Mouse (Mus musculus): ENCODE measurements around the gene Gm21830. TPM values are rescaled to one million over a fixed set of nuclear protein-coding genes. Genes with fewer than 3 reads are reported as not detected.
"Not testable (repeated sequence)": the region's sequence is repeated elsewhere in the genome, so short reads cannot be mapped to it uniquely, and the experiment has no call there.

Gene Gm21830
- polyA plus RNA-seq, 1 experiment from 2014 or later: not detected

DNA sequence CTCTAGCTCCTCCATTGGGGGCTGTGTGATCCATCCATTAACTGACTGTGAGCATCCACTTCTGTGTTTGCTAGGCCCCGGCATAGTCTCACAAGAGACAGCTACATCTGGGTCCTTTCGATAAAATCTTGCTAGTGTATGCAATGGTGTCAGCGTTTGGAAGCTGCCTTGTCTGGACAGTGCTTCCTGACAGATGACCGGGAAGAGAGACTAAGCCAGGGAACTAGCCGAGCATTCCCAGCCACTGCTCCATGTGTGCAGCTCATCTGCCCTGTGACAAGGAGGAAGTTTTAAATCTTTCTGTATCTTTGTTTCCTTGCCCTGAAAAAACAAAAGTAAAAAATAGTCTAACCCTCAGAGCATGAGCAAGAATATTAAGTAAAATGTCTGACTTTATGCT lies 56.5 kb downstream of the Gm21830 start:
- H3K27ac ChIP-seq (replicated peaks); H3K4me3 ChIP-seq (replicated peaks); H3K9ac ChIP-seq; H3K36me3 ChIP-seq (replicated peaks); H3K4me1 ChIP-seq (replicated peaks); H3K4me2 ChIP-seq; H3K27me3 ChIP-seq; ATAC-seq (ENCODE audit: insufficient read depth); H3K9me3 ChIP-seq (replicated peaks): not testable (repeated sequence)
- 54% methylated on average over 5 of the region's 5 CpGs for WGBS (ENCODE audit: insufficient replicate concordance)

DNA sequence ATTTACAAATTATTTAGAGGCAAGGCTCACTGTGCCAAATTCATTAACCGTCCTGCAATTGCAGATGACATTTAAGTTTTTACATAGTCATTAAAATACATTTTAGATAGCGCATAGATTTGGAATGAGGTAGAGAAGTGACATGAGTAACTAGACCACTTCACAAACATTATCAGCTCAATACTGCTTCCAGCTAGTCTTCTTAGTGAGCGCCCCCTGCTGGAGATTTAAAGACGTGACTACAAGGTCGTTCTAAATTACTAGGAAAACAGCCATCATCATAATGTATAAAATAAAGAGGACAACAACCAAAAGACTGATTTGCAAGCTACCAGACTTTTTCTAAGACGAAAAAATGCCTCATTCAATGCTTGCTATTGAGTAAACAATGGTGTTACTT lies 64.2 kb downstream of the Gm21830 start:
- H3K4me1 ChIP-seq (replicated peaks): no peaks in the 10 kb centered on the region
- no peak overlapping the region for H3K4me3 ChIP-seq (replicated peaks)
- H3K36me3 ChIP-seq (replicated peaks): no peaks in the 10 kb centered on the region
- ATAC-seq (ENCODE audit: insufficient read depth): no peak
- WGBS (ENCODE audit: insufficient replicate concordance): 13% methylated on average over 6 of the region's 6 CpGs
- H3K9ac ChIP-seq: no peak overlapping the region
- no peaks in the 10 kb centered on the region for H3K27me3 ChIP-seq
- no peak overlapping the region for H3K27ac ChIP-seq (replicated peaks)
- no peak overlapping the region for H3K4me2 ChIP-seq
- H3K9me3 ChIP-seq (replicated peaks): no peaks in the 10 kb centered on the region

DNA sequence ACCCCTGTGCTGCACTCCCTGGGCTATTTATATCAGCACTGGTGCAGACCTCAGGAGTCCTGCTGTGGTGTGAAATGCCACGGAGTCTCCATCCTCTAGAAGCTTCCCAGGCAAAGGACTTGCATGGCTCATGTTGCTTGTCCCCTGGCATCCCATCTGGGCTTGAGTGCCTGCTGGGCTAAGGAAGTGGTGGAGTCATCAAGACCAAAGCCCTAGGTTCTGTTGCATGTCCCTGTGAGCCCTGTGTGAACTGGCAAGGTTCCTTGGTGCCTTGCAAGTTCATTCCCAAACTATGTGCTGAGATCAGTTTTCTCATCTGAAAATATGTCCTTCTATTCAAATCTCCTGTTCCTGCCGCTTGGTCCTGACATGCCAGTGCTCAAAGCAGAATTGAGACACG lies 67.5 kb downstream of the Gm21830 start:
- WGBS (ENCODE audit: insufficient replicate concordance): 52% methylated on average over 3 of the region's 3 CpGs
- H3K4me1 ChIP-seq (replicated peaks): no peaks in the 10 kb centered on the region
- no peak overlapping the region for H3K4me3 ChIP-seq (replicated peaks)
- no peaks in the 10 kb centered on the region for H3K27me3 ChIP-seq
- no peaks in the 10 kb centered on the region for H3K36me3 ChIP-seq (replicated peaks)
- no peaks in the 10 kb centered on the region for H3K9me3 ChIP-seq (replicated peaks)
- H3K9ac ChIP-seq: no peak overlapping the region
- H3K4me2 ChIP-seq: no peak overlapping the region
- no peak for ATAC-seq (ENCODE audit: insufficient read depth)
- no peak overlapping the region for H3K27ac ChIP-seq (replicated peaks)

Other genes with a start within 250 kb of the Gm21830 start
- gene Gm26727, start 19.5 kb downstream of the Gm21830 start, polyA plus RNA-seq (2015; fragmentation: Nextera tagmentation; extraction: Ambion mirVana): not detected in 2 replicates
- 0.01 TPM in 1 of 2 replicates, not detected in the other for gene Xirp2, start 32.3 kb downstream of the Gm21830 start, polyA plus RNA-seq (2015; fragmentation: Nextera tagmentation; extraction: Ambion mirVana)
- 0.38 and 0.40 TPM in 2 replicates for gene B3galt1, start 152.1 kb downstream of the Gm21830 start, polyA plus RNA-seq (2015; fragmentation: Nextera tagmentation; extraction: Ambion mirVana)